Mouse (Mus musculus): ENCODE measurements around the gene Zbtb40. TPM values are rescaled to one million over a fixed set of nuclear protein-coding genes. Genes with fewer than 3 reads are reported as not detected.

The Zbtb40 gene
- polyA plus RNA-seq, 1 experiment from 2014 or later = 4.5 TPM

DNA sequence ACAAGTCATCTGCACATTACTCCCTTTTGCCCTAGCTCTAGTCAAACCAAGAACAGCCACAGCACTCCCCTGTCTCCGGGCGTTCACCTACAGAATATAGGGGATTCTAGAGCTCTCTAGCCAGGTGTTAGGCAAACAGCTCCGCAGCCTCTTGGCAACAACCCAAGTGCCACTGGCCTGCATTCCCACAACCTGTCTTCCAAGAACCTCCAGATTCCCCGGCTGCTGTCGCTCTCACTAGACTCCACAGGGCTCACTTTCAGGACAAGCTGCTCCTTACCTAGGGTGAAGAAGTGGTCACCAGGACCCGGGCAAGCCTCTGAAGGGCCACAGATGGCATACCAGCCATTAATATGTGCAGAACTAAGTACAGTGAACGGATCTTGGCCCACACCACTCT is 17.3 kb downstream of the Zbtb40 start:
- Histone ChIP-seq H3K27ac (no peak overlapping the region), H3K9me3 (no peaks in the 10 kb centered on the region), H3K4me3 (no peak overlapping the region), H3K4me1 (replicated peaks) (peaks cover 31% of the 10 kb centered on the region), H3K36me3 (no peaks in the 10 kb centered on the region), H3K27me3 (no peaks in the 10 kb centered on the region), H3K9ac (no peak overlapping the region), H3K4me2 (no peak overlapping the region)
- WGBS = 88% methylated on average over 7 of the region's 7 CpGs
- ATAC-seq (ENCODE audit: low FRiP score) = no peak

DNA sequence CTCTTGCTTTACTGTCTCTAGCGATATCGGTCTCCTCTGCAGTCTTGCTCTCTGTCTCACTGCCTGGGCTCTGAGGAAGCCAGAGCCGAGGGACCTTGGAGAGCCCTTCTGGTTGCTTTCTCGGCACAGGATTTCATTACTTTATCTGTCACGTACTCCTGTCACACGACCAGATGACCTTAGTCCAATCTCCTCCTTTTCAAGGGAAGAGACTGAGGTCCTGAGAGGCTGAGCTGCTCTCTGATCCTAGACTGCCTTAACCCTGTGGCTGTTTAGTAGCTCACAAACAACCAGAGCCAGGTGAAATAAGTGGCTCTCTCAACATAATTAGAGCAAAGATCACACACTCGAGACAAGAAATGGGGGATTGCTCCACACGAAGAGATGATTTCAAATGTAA is 19.3 kb downstream of the Zbtb40 start:
- no peaks in the 10 kb centered on the region for H3K27me3 ChIP-seq
- no peak overlapping the region for H3K4me2 ChIP-seq
- no peak overlapping the region for H3K27ac ChIP-seq
- peaks cover 23% of the 10 kb centered on the region for H3K4me1 ChIP-seq (replicated peaks)
- 78% methylated on average over 8 of the region's 8 CpGs for WGBS
- no peaks in the 10 kb centered on the region for H3K9me3 ChIP-seq
- no peak for ATAC-seq (ENCODE audit: low FRiP score)
- H3K36me3 ChIP-seq = no peaks in the 10 kb centered on the region
- H3K4me3 ChIP-seq = no peak overlapping the region
- H3K9ac ChIP-seq = no peak overlapping the region

DNA sequence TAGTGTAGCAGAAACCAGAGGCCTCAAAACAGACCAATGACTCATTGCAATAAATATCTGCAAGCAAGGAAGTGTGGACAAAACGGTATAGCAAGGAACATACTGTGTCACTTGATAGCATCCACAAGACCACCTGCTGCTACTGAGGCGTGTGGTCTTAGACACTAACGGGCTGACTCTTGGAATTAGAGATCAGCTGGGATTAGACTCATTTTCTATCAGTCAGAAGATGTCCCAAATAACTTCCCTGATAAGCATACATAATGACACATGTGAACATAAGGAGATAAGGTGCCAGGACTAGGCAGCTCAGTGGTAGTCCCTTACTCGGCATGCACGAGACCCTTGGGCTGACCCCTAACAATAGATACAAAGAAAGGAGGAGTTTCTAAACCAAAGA is 21.6 kb downstream of the Zbtb40 start:
- 53% methylated on average over 5 of the region's 5 CpGs for whole genome bisulfite sequencing
- Histone ChIP-seq H3K9ac (no peak overlapping the region), H3K4me1 (replicated peaks) (peaks cover 10% of the 10 kb centered on the region; the same call in 1 of the 2 replicates), H3K9me3 (no peaks in the 10 kb centered on the region), H3K27ac (no peak overlapping the region), H3K27me3 (no peaks in the 10 kb centered on the region), H3K4me3 (no peak overlapping the region), H3K4me2 (no peak overlapping the region), H3K36me3 (no peaks in the 10 kb centered on the region)
- no peak for ATAC-seq (ENCODE audit: low FRiP score)

GRCm38 (mm10) chr4:137025570-137025969 is 23.0 kb downstream of the Zbtb40 start:
- no peak for ATAC-seq (ENCODE audit: low FRiP score)
- Histone ChIP-seq H3K4me2 (no peak overlapping the region), H3K36me3 (no peaks in the 10 kb centered on the region), H3K4me1 (replicated peaks) (peaks cover 7% of the 10 kb centered on the region; the same call in 1 of the 2 replicates), H3K27me3 (no peaks in the 10 kb centered on the region), H3K9ac (no peak overlapping the region), H3K4me3 (no peak overlapping the region), H3K9me3 (no peaks in the 10 kb centered on the region), H3K27ac (no peak overlapping the region)
- 75% methylated on average over 6 of the region's 6 CpGs for WGBS

GRCm38 (mm10) chr4:137025133-137025532 is 23.5 kb downstream of the Zbtb40 start:
- Histone ChIP-seq H3K9ac (no peak overlapping the region), H3K36me3 (no peaks in the 10 kb centered on the region)
- 88% methylated on average over 2 of the region's 2 CpGs for WGBS

GRCm38 (mm10) chr4:137020065-137020464 is 28.5 kb downstream of the Zbtb40 start:
- H3K9me3 ChIP-seq = no peaks in the 10 kb centered on the region
- no peak for ATAC-seq (ENCODE audit: low FRiP score)
- H3K4me2 ChIP-seq = no peak overlapping the region
- 73% methylated on average over 3 of the region's 3 CpGs for WGBS
- H3K4me3 ChIP-seq = no peak overlapping the region
- no peak overlapping the region for H3K9ac ChIP-seq
- H3K27ac ChIP-seq = no peak overlapping the region
- peaks cover 9% of the 10 kb centered on the region for H3K4me1 ChIP-seq (replicated peaks)
- peaks cover 17% of the 10 kb centered on the region for H3K36me3 ChIP-seq
- H3K27me3 ChIP-seq = 0 out of 2 replicates have a peak, but pooled peaks cover 4% of the 10 kb centered on the region

More at GRCm38 (mm10) chr4:137025133-137025532, 23.5 kb downstream of the Zbtb40 start:
- Histone ChIP-seq H3K4me2 (no peak overlapping the region), H3K9me3 (no peaks in the 10 kb centered on the region), H3K4me1 (replicated peaks) (peaks cover 7% of the 10 kb centered on the region; the same call in 1 of the 2 replicates), H3K27me3 (no peaks in the 10 kb centered on the region), H3K4me3 (no peak overlapping the region), H3K27ac (no peak overlapping the region)
- ATAC-seq (ENCODE audit: low FRiP score) = no peak

DNA sequence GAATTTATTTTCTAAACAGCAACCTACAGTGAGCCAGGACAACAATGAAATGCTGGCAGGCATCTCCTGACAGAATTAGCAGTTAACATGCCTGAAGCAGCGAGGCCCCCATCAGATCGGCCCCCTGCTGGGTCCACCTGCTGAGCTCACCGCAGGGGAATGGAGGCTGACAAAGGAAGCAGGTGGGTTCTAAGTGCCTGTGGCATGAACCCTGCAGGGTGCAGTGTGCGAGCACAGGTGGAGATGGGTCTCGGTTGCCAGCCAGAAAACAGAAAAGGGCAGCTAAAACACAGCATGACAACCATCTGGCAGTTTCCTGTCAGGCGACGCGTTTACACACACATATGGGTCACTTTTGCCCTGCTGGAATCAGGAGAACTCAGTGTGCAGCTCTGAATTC is 32.7 kb downstream of the Zbtb40 start:
- Histone ChIP-seq H3K27me3 (0 out of 2 replicates have a peak, but pooled peaks cover 4% of the 10 kb centered on the region), H3K4me3 (no peak overlapping the region), H3K9me3 (no peaks in the 10 kb centered on the region), H3K27ac (peak overlapping the region; percentile 45), H3K9ac (no peak overlapping the region; the same call in 1 of the 2 replicates), H3K4me2 (no peak overlapping the region), H3K36me3 (peaks cover 17% of the 10 kb centered on the region), H3K4me1 (replicated peaks) (peaks cover 33% of the 10 kb centered on the region)
- WGBS = 29% methylated on average over 8 of the region's 8 CpGs
- peak; percentile 32; the same call in 1 of the 2 replicates for ATAC-seq (ENCODE audit: low FRiP score)

- WGBS = 62% methylated on average over 6 of the region's 6 CpGs
- Histone ChIP-seq H3K9me3 (no peaks in the 10 kb centered on the region), H3K27me3 (0 out of 2 replicates have a peak, but pooled peaks cover 4% of the 10 kb centered on the region), H3K4me2 (no peak overlapping the region), H3K36me3 (peaks cover 17% of the 10 kb centered on the region), H3K4me1 (replicated peaks) (peaks cover 34% of the 10 kb centered on the region), H3K4me3 (no peak overlapping the region), H3K9ac (no peak overlapping the region), H3K27ac (peak overlapping the region; percentile 40; the same call in 1 of the 2 replicates)
- no peak for ATAC-seq (ENCODE audit: low FRiP score)
Observed at GRCm38 (mm10) chr4:137015476-137015856, 33.1 kb downstream of the Zbtb40 start.

- Histone ChIP-seq H3K9ac (no peak overlapping the region), H3K36me3 (peaks cover 17% of the 10 kb centered on the region), H3K4me2 (no peak overlapping the region), H3K4me1 (replicated peaks) (peaks cover 40% of the 10 kb centered on the region), H3K9me3 (no peaks in the 10 kb centered on the region), H3K4me3 (no peak overlapping the region), H3K27ac (no peak overlapping the region), H3K27me3 (0 out of 2 replicates have a peak, but pooled peaks cover 5% of the 10 kb centered on the region)
- ATAC-seq (ENCODE audit: low FRiP score) = no peak
- 91% methylated on average over 18 of the region's 18 CpGs for WGBS
Observed at GRCm38 (mm10) chr4:137014654-137015475, 33.7 kb downstream of the Zbtb40 start.

DNA sequence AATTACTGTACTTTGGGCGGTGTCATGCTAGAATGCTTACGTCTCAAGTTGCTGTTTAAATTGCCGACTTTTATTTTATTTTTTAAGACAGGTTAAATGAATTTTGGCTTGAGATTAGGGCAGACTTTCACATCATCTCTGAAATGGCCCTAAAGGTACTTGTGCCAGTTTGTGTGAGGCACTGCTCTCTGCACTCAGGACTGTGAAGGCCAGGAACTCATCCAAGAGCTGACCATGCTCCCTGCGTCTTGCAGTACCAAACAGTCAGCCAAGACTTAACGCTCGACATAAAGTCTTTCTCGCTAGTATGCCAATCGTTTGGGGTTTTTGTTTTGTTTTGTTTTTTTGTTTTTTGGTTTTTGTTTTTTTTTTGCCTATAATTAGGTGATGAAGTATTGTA is 34.5 kb downstream of the Zbtb40 start:
- Histone ChIP-seq H3K4me1 (replicated peaks) (peaks cover 40% of the 10 kb centered on the region), H3K27me3 (0 out of 2 replicates have a peak, but pooled peaks cover 8% of the 10 kb centered on the region), H3K4me2 (no peak overlapping the region), H3K27ac (no peak overlapping the region), H3K9ac (no peak overlapping the region), H3K36me3 (peaks cover 17% of the 10 kb centered on the region), H3K4me3 (no peak overlapping the region), H3K9me3 (no peaks in the 10 kb centered on the region)
- 93% methylated on average over 8 of the region's 8 CpGs for WGBS
- ATAC-seq (ENCODE audit: low FRiP score) = no peak

GRCm38 (mm10) chr4:137006966-137007365 is 41.6 kb downstream of the Zbtb40 start:
- ATAC-seq (ENCODE audit: low FRiP score) = no peak
- no peak overlapping the region for H3K9ac ChIP-seq
- H3K4me3 ChIP-seq = no peak overlapping the region
- 69% methylated on average over 8 of the region's 8 CpGs for WGBS
- 0 out of 2 replicates have a peak, but pooled peaks cover 4% of the 10 kb centered on the region for H3K27me3 ChIP-seq
- H3K9me3 ChIP-seq = no peaks in the 10 kb centered on the region
- H3K27ac ChIP-seq = no peak overlapping the region
- H3K36me3 ChIP-seq = no peaks in the 10 kb centered on the region
- H3K4me1 ChIP-seq (replicated peaks) = peaks cover 40% of the 10 kb centered on the region
- no peak overlapping the region for H3K4me2 ChIP-seq

DNA sequence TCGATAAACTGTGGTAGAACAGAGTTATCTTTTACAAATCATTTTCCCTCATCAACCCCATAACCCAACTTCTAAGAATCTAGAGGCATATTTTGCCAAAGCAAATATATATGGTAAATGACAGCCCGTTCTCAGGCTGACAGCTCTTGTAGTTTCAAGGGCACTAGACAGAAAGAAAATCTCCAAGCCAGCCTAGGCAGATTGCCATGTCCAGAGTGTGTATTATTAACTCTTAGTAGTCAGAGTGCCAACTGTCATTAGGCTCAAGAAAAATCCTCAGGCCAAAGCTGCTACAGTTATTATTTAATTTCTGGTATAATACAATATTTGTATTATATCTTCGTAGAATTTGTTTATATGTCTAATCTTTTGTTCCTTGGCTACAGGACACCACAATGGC is 46.8 kb downstream of the Zbtb40 start:
- no peak overlapping the region for H3K4me2 ChIP-seq
- peaks cover 27% of the 10 kb centered on the region for H3K4me1 ChIP-seq (replicated peaks)
- H3K27ac ChIP-seq = no peak overlapping the region
- ATAC-seq (ENCODE audit: low FRiP score) = no peak
- no peak overlapping the region for H3K4me3 ChIP-seq
- H3K27me3 ChIP-seq = no peaks in the 10 kb centered on the region
- no peaks in the 10 kb centered on the region for H3K9me3 ChIP-seq
- 87% methylated on average over 3 of the region's 3 CpGs for WGBS
- peaks cover 28% of the 10 kb centered on the region for H3K36me3 ChIP-seq
- no peak overlapping the region for H3K9ac ChIP-seq

DNA sequence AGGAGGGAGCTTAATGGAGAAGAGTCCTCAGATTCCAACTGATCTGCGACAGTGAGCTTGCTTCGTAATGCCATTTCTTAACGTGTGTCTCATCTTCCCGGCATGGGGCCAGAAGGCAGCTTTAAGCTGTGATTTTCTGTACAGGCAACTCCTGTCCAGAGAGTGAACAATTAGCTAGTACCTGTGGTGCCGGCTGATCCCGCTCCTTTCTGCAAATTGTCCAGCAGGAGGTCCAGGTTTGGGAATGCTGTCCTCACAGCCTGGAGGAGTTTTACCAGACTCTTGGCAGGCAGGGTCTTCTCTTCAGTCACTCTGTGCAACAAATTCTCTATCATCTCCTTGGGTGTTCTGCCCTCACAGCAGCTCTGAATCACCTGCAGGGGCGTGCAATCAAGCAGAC is 47.6 kb downstream of the Zbtb40 start:
- no peak overlapping the region for H3K4me3 ChIP-seq
- no peak for ATAC-seq (ENCODE audit: low FRiP score)

More for the DNA sequence above, 47.6 kb downstream of the Zbtb40 start:
- peaks cover 29% of the 10 kb centered on the region for H3K36me3 ChIP-seq
- peaks cover 28% of the 10 kb centered on the region for H3K4me1 ChIP-seq (replicated peaks)
- no peak overlapping the region; the same call in 1 of the 2 replicates for H3K27ac ChIP-seq
- no peaks in the 10 kb centered on the region for H3K9me3 ChIP-seq
- no peaks in the 10 kb centered on the region for H3K27me3 ChIP-seq
- no peak overlapping the region for H3K4me2 ChIP-seq
- 84% methylated on average over 7 of the region's 7 CpGs for WGBS
- H3K9ac ChIP-seq = no peak overlapping the region
